Mouse (Mus musculus) heart, adult 9 months (tissue): ENCODE results near the gene Max.

Source experiments
- DNase-seq, 2 experiments: peaks; one replicate each; pipeline ENCODE4 v3.0.0; 2022; ENCODE audit warnings: low spot score in 2 of 2

Max gene

DNA sequence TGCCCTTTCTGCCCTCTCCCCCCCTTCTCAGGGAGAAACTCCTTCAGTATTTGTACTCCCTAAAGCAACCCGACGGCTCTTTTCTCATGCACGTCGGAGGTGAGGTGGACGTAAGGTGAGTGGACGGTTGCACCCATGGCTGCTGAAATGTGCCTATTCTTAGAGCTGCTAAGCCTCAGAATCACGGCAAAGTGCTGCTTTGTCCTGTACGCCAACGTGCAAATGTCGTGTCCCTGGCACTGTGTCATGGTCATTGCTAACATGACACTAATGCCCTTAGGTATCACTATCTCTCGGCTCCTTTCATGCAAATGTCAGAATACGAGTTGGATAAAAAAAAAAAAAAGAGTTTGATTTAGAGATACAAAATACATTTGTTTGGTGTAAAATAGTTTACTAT, 74.1 kb downstream of the Max start:
- DNase-seq: no peak
